Mouse (Mus musculus): Measurements from ENCODE around the gene Homer3. TPM values are rescaled to one million over a fixed set of nuclear protein-coding genes. Genes with fewer than 3 reads are reported as not detected.

Homer3 gene
- polyA plus RNA-seq, 1 experiment: 25.6 TPM

DNA sequence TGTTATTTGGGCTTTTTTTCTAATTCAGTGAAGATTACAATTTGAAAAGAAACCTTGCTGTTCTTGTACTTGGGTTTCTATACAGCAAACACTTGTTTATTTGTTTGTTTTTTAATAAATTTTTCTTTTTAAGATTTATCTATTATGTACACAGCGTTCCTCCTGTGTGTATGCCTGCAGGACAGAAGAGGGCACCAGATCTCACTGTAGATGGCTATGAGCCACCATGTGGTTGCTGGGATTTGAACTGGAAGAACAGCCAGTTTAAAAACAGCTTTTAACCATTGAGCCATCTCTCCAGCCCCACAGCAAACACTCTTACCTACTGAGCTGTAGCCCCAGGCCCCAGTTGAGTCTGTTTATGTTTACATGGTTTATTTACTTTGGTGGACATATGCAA is 28.0 kb upstream of the Homer3 start:
- TF ChIP-seq POLR2A (IDR thresholded peaks at IDR 0.05; ENCODE audit: borderline replicate concordance, control insufficient read depth, low read depth, low read length) (no peak), CTCF (IDR thresholded peaks at IDR 0.05; ENCODE audit: control insufficient read depth, insufficient read depth, low read length) (0 out of 2 replicates have a peak, but pooled peaks have one; percentile 14)
- 71% methylated on average over 1 of the region's 1 CpGs for WGBS
- Histone ChIP-seq H3K4me1 (ENCODE audit: control insufficient read depth, insufficient read depth, low read length) (no peaks in the 10 kb centered on the region; the same call in none of the 2 replicates), H3K4me3 (replicated peaks; ENCODE audit: control insufficient read depth, low read depth, low read length) (no peak overlapping the region), H3K27ac (ENCODE audit: control insufficient read depth, insufficient read depth, low read depth, low read length, poor library complexity) (no peak overlapping the region)

DNA sequence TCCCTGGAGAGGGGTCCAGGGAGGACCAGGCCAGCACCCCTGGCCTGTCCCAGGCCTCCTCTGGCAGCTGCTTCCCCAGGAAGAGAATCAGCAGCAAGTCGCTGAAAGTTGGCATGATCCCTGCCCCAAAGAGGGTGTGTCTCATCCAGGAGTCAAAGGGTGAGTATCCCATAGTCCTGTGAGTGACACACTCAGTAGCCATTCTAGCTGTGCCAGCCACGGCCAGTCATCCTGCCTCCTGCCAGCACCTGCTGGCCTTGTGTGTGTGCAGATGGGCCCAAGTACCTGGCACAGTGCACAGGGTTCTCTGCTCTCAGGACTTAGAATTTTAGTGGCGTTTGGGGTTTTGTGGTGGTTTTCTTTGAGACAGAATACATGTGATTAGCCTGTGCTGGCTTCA is 25.2 kb upstream of the Homer3 start:
- H3K4me3 ChIP-seq (replicated peaks; ENCODE audit: control insufficient read depth, low read depth, low read length): no peak overlapping the region
- TF ChIP-seq POLR2A (IDR thresholded peaks at IDR 0.05; ENCODE audit: borderline replicate concordance, control insufficient read depth, low read depth, low read length): no peak
- no peak for TF ChIP-seq CTCF (IDR thresholded peaks at IDR 0.05; ENCODE audit: control insufficient read depth, insufficient read depth, low read length)
- WGBS: 78% methylated on average over 3 of the region's 3 CpGs
- H3K4me1 ChIP-seq (ENCODE audit: control insufficient read depth, insufficient read depth, low read length): no peaks in the 10 kb centered on the region; the same call in none of the 2 replicates
- no peak overlapping the region for H3K27ac ChIP-seq (ENCODE audit: control insufficient read depth, insufficient read depth, low read depth, low read length, poor library complexity)

GRCm38 (mm10) chr8:70258600-70258999 is 24.0 kb upstream of the Homer3 start:
- Histone ChIP-seq H3K27ac (ENCODE audit: control insufficient read depth, insufficient read depth, low read depth, low read length, poor library complexity) (peak overlapping the region; percentile 50), H3K4me1 (ENCODE audit: control insufficient read depth, insufficient read depth, low read length) (no peaks in the 10 kb centered on the region; the same call in none of the 2 replicates), H3K4me3 (replicated peaks; ENCODE audit: control insufficient read depth, low read depth, low read length) (no peak overlapping the region)
- 57% methylated on average over 5 of the region's 5 CpGs for WGBS
- TF ChIP-seq CTCF (IDR thresholded peaks at IDR 0.05; ENCODE audit: control insufficient read depth, insufficient read depth, low read length) (no peak), POLR2A (IDR thresholded peaks at IDR 0.05; ENCODE audit: borderline replicate concordance, control insufficient read depth, low read depth, low read length) (no peak)

DNA sequence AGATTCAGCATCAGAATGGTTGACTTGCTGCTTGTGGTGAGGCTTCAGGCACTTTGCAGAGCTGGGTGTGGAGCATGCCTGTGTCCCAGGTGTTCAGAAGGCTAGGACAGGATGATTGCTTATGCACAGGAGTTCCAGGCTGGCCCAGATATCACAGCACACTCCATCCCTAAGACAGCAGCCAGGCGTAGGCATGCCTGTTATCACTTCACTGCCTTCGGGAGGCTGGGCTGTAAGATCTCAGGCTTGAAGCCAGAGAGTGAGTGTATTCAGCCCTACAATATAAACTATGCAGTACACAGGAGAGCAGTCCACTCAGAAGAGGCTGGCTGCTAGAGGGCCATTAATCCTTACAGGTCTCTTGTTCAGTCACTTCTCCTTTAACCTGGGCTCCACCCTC is 23.6 kb upstream of the Homer3 start:
- no peak for TF ChIP-seq CTCF (IDR thresholded peaks at IDR 0.05; ENCODE audit: control insufficient read depth, insufficient read depth, low read length)
- TF ChIP-seq POLR2A (IDR thresholded peaks at IDR 0.05; ENCODE audit: borderline replicate concordance, control insufficient read depth, low read depth, low read length): no peak
- WGBS: 74% methylated on average over 2 of the region's 2 CpGs
- H3K4me1 ChIP-seq (ENCODE audit: control insufficient read depth, insufficient read depth, low read length): no peaks in the 10 kb centered on the region; the same call in none of the 2 replicates
- H3K4me3 ChIP-seq (replicated peaks; ENCODE audit: control insufficient read depth, low read depth, low read length): no peak overlapping the region
- H3K27ac ChIP-seq (ENCODE audit: control insufficient read depth, insufficient read depth, low read depth, low read length, poor library complexity): peak overlapping the region; percentile 47

DNA sequence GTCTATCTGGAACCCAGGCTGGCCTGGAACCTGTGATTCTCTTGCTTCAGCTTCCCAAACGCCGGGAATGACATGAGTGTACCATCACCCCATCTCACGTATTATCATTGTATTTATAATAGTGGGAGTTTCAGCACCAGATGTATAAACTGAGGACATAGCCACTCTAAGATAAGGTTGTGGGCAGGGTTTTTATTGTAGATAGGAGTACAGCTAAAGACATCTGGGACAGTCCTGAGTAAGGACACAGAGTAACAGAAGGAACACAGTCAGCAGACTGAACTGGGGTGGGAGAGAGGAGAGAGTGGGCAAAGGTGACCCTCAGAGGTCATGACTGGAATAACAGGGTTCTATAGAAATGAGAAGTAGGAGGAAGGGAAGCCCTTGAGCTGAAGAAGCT is 15.0 kb upstream of the Homer3 start:
- WGBS: 64% methylated on average over 3 of the region's 3 CpGs
- TF ChIP-seq POLR2A (IDR thresholded peaks at IDR 0.05; ENCODE audit: borderline replicate concordance, control insufficient read depth, low read depth, low read length) (no peak), CTCF (IDR thresholded peaks at IDR 0.05; ENCODE audit: control insufficient read depth, insufficient read depth, low read length) (no peak)
- H3K4me1 ChIP-seq (ENCODE audit: control insufficient read depth, insufficient read depth, low read length): peaks cover 2% of the 10 kb centered on the region; the same call in 1 of the 2 replicates
- no peak overlapping the region for H3K4me3 ChIP-seq (replicated peaks; ENCODE audit: control insufficient read depth, low read depth, low read length)
- no peak overlapping the region for H3K27ac ChIP-seq (ENCODE audit: control insufficient read depth, insufficient read depth, low read depth, low read length, poor library complexity)

- no peak overlapping the region for H3K4me3 ChIP-seq (replicated peaks; ENCODE audit: control insufficient read depth, low read depth, low read length)
- H3K4me1 ChIP-seq (ENCODE audit: control insufficient read depth, insufficient read depth, low read length): peaks cover 2% of the 10 kb centered on the region; the same call in 1 of the 2 replicates
- 57% methylated on average over 5 of the region's 5 CpGs for WGBS
- TF ChIP-seq POLR2A (IDR thresholded peaks at IDR 0.05; ENCODE audit: borderline replicate concordance, control insufficient read depth, low read depth, low read length) (no peak), CTCF (IDR thresholded peaks at IDR 0.05; ENCODE audit: control insufficient read depth, insufficient read depth, low read length) (no peak)
- no peak overlapping the region for H3K27ac ChIP-seq (ENCODE audit: control insufficient read depth, insufficient read depth, low read depth, low read length, poor library complexity)
These were observed 14.3 kb upstream of the Homer3 start for GRCm38 (mm10) chr8:70268311-70268710.

DNA sequence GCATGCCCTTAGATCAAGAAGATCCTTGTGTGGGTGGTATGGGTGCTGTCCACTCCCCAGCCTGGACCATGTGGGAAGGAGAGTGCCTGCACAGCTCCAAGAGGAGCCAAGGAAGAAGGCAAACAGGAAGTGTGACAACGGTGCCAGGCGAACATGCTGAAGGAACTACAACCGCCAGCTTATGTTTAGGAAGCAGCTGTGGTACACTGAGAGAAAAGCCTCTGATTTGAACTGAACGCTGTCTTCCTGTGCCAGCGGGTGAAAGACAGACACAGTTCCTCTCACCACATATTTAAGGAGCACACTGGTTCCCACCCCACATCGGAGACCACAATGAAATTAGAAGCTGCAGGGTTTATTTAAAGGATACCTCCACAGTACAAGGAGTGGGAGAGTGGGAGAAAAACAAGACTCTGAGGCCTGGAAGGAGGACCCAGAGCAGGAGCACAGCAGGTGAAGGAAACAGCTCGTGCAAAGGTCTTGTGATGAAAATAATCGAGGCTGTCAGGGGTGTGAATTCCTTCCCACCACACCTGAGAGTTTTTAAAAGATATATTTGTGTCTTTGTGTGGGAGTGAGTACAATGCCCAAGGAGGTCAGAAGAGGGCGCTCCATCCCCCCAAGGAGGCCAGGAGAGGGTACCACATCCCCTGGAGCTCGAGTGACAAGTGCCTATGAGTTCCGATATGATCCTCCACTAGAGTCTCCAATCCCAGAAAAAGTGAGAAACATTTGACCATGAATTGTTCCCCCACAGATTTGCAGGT is 13.6 kb upstream of the Homer3 start:
- WGBS: 8% methylated on average over 11 of the region's 11 CpGs
- H3K27ac ChIP-seq (ENCODE audit: control insufficient read depth, insufficient read depth, low read depth, low read length, poor library complexity): no peak overlapping the region
- no peak overlapping the region for H3K4me3 ChIP-seq (replicated peaks; ENCODE audit: control insufficient read depth, low read depth, low read length)
- peaks cover 3% of the 10 kb centered on the region; the same call in 1 of the 2 replicates for H3K4me1 ChIP-seq (ENCODE audit: control insufficient read depth, insufficient read depth, low read length)
- TF ChIP-seq POLR2A (IDR thresholded peaks at IDR 0.05; ENCODE audit: borderline replicate concordance, control insufficient read depth, low read depth, low read length) (no peak), CTCF (IDR thresholded peaks at IDR 0.05; ENCODE audit: control insufficient read depth, insufficient read depth, low read length) (peak; percentile 31; the same call in 1 of the 2 replicates)

- TF ChIP-seq CTCF (IDR thresholded peaks at IDR 0.05; ENCODE audit: control insufficient read depth, insufficient read depth, low read length) (no peak), POLR2A (IDR thresholded peaks at IDR 0.05; ENCODE audit: borderline replicate concordance, control insufficient read depth, low read depth, low read length) (no peak)
- 26% methylated on average over 3 of the region's 3 CpGs for WGBS
- no peak overlapping the region for H3K4me3 ChIP-seq (replicated peaks; ENCODE audit: control insufficient read depth, low read depth, low read length)
- no peak overlapping the region for H3K27ac ChIP-seq (ENCODE audit: control insufficient read depth, insufficient read depth, low read depth, low read length, poor library complexity)
- peaks cover 7% of the 10 kb centered on the region; the same call in 1 of the 2 replicates for H3K4me1 ChIP-seq (ENCODE audit: control insufficient read depth, insufficient read depth, low read length)
These were observed 9.7 kb upstream of the Homer3 start for GRCm38 (mm10) chr8:70272949-70273348.

Data from bone marrow, adult 2 months (tissue).